Mouse (Mus musculus) spleen, postnatal 10 days (tissue): ENCODE results near the gene Esrra.

Experiments used
- DNase-seq, 2 experiments: peaks; one replicate each; pipeline ENCODE4 v3.0.0; 2021 to 2022; ENCODE audit warnings: low spot score in 2 of 2

The Esrra gene

DNA sequence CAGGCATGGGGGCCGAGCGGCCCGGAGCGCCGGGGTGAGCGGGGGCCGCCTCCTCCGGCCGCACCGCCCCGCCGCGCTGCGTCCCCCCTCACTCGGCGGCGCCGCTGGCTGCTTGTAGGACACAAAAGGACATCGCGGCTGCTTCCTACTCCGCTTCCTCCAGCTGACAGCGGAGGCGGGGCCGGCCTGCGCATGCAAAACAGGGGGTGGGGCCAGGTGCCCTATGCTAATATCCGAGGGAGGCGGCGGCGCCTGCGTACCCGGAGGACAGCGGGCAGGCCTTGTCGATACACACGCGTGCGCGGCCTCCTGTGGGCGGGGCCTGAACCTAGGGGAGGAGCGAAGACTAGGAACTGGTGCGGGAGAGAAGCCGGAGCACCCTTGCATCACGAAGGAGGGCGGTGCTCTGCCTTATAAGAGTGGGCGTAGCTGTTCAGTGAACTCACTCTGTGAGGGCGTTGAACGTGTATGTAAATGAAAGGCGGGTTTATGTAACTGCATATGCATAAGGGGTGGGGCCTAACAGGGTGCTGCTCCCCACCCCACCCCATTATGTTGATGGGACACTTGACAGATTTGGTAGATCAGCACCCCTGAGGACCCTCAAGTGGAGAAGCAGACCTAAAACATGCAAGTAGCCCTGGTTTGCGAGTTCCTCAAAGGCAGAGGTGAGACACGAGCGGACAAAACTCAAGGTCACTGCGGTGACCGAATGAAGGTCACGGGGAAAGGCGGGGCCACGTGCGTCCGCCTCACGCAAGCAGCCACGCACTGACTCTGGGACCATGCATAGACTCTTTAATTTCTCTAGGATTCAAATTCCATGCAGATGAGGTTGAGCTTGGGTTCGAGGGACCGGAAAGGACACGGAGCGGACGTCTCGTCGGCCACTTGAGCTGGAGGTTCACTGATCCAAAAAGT, at the start of gene Esrra:
Gene Esrra (minus strand): TSS at position 167 of the 921 bp plus-strand sequence.
- DNase-seq, result peak; percentile 99 to 100

DNA sequence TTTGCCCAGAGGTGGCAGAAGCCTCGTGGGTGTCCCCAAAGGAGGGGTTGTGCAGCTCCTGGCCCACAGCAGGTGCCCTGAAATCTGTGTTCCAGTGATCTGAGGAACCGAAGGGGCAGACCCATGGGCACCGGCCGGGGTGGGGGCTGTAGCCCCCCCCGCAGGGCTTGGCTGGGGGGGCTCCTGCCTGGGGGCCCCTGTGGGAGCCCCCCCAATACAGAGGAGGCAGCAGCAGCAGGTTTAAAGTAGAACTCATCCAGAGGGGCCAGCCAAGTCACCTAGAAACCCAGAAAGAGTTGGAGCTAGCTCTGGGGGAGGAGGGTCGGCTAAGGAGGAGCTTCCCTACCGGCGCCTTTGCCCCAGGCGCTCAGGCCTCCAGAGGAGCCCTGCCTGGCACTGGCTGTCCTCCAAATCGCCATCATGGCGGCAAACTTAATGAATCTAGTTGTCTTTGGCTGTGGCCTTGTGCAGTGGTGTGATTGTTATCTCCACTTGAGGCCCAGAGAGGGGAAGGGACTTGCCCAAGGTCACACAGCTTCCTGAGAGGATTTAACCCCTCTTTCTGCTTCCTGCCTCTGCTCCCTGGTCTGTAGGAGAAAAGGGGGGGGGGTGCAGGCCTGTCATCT, 49.0 kb upstream of the Esrra start:
- DNase-seq, result no peak

DNA sequence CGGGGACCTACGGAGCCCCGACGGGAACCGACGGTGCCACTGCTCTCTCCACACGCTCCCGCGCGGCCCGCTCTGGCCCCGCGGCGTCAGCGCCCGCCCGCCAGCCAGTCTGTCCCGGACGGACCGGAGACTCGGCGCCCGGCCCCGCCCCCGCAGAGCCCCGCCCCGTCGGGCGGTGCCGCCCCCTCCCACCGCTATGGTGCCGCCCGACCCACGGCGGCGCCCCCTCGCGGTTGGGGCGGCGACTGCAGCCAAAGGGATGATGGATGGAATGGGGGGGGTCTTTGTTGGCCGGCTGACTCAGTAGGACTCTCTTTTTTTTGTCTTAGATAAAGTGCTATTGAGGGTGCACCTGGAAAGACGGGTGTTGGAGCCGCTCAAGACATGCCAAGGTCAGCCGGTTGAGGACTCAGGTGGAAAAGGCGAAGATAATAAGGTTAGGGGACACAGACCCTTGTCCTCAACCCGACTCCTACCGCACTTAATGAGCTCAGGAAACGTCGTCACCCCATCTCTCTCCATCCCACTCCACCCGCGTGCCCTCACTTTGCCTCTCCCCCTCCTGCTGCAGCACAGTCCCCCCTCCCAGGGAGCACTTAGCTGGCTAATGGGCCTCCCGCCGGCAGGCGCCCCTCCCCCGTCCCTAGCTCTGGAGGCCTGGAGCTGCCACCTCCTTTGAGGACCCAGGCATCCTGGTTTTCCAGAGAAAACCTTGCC, 48.2 kb upstream of the Esrra start:
- DNase-seq, result peak; percentile 70 to 82

DNA sequence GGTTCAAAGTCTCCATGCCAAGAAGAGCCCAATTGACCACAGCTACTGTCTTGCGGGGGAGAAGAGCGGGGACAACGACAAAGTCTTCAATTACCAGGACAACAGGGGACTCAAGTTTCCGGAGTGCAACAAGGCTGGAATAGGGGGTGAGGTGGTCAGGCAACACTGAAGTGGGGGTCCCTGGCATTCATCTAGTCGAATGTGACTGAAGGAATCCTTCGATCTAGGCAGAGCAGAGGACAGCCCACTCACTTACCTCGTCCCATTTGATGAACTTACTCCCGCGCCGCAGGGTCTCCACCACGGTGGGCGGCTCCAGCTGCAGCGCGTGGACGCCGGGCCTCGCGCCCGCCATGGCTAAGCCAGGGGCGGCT, 47.7 kb upstream of the Esrra start:
- no peak for DNase-seq

DNA sequence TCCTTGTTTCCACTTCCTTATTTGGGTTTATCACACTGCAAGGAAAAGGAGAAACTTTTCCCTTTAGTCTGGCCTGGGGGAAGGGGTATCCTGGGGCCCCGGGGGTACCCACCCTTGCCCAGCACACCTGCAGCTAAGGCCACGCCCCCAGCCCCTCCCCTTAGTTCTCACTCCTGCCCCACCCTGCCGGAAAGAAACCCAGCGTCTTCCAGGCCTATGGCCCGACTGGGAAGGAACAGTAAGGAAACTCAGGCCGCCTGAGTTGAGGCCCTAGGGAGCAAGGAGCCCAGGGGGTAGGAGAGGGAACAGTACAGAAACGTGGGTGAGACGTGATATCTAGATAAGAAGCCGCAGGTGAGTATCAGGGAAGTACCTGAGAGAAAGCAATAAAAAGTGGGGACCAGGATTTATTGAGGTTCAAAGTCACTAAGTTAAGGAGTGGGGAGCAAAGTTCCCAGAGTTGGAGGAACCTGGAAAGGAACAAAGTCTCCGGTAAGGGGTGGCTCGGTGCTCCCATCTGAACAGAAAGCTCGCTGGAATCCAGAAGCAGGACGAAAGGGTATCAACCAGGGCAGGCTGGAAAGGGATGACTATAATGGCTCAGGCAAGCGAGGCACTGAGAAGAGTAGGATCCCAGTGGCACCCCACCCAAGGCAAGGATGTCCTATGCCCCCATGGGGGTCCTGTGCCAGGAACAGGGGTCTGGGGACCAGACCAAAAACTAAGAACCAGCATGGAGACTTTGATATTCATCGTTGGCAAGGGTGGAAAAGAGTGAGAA, 47.1 kb upstream of the Esrra start:
- DNase-seq, result no peak

DNA sequence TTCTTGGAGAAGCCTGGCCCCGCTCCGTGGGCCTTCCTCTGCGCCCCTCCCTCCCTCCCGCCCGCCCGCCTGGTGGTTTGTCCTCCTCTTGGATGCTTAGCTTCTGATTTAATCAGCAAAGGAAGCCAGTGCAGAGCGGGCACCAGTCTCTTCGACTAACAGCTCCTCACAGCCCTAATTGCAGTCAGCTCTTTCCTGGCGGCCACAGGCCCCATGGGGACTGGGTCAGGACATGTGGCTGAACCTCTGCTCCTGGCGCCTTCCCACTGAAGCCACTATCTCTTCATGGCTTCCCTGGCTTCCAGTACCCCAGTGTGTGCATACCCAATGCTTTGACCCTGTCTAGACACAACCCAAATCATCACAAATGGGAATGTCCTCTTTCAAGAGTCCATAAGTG, 34.8 kb upstream of the Esrra start:
- no peak for DNase-seq

DNA sequence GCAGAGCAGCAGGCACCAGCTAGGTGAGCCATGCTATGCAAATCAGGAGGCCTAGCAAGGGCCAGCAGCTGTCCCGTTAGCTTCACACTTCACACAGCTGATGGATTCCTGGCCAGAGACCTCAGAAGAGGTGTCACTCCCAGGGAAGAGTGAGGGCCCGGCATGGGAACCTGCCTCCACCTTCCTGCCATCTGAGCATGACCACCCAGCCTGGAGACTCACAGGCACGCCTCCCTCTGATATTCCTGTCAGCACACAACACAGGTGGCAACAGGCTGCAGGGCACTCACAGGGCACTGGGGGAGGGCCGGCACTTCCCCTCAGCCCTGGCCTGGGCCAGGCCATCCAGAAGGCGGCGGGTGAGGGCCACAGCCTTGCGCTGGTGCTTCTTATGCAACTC, 33.8 kb upstream of the Esrra start:
- DNase-seq, result no peak

DNA sequence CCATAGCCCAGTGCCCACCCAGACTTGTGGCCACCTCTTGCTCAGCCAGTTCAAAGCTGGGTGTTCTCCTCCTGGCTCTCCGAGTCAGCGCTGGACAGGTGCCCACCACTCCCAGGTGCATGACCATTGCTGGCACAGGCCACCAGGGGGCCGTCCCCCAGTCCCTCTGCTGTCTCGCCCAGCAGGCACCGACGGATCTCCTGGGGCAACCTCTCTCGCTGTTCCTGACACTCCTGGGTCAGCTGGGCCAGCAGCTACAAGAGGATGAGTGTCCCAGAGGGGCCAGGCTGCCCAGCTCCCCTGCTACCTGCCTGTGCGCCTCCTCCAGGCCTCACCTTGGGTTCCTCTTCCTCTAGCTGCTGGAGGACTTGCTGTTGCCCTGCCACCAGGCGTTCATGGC, 32.4 kb upstream of the Esrra start:
- DNase-seq, result peak in 1 of 2 experiments; percentile 61

DNA sequence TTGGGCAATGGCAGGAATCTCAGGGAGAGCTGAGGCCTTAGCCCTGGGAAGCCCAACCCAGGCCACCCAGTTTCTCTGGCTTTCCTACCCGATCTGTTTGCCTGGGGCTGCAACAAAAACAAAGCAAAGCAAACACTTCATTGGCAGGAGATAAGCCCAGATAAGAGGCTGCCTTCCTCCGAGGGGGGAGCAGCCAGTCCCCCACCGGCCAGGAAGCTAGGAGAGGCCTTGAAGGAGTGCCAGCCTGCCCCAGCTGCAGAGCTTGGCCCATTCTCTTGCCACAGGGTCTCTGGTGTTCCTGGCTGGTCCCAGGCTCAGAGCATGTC, 31.1 kb upstream of the Esrra start:
- DNase-seq, result no peak

DNA sequence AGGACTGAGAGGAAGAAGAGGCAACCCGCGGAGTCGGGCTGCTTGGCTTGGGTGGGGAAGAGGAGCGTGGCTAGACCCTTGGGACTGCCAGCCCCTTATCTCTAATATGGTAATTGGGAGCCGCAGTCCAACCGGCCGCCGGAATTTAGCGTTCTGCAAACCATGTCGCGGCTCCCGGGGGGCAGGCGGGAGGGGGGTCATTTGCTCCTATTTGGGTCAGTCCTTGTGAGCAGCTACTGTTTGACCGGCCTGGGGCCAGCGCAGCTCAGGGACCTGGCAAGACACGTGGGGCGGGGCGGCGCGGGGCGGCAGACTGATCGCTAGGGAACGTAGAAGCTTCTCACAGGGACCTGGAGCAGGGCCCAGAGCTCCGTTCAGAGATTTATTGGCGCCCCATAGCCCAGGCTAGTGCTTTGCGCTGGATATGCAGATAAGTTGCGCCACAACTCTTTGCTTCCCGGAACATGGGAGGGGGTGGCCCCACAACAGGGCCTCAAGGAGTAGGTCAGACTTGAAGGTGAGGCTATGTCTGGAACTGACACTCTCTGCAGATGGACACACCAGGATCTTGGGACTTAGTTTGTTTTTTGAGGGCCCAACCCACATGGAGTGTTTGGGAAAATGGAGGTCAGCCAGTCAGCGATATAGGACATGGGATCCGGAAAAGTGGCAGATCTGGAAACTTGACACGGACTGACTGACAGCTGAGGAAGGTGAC, 30.5 kb upstream of the Esrra start:
- DNase-seq, result peak; percentile 66 to 73

DNA sequence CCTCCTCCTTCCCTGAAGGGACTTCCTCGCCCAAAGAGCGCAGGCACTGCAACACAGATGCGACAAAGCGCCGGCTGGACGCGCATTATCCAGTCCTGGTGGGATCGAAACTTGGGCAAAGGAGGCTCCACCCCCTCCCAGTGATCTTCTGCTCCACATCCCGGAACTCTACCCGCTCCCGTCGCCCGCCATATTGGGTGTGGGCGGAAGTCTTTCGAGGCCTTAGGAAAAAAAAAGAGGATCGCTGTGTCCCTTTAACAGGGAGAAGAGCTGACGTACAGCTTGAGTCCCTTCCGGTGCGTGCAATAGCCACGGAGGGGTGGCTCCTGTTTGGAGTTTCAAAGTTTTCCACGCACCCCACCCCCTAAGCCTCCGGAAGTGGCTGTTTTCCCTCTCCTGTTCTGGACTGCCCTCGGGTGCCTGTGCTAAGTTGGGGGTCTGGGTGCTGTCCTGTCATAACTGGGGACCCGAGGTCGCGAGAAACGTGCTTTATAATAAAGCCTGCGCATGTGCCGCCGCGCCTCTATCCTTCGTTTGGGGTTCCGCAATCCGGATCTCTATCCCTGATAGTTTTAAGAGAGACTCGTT, 29.9 kb upstream of the Esrra start:
- DNase-seq, result peak; percentile 69 to 82

DNA sequence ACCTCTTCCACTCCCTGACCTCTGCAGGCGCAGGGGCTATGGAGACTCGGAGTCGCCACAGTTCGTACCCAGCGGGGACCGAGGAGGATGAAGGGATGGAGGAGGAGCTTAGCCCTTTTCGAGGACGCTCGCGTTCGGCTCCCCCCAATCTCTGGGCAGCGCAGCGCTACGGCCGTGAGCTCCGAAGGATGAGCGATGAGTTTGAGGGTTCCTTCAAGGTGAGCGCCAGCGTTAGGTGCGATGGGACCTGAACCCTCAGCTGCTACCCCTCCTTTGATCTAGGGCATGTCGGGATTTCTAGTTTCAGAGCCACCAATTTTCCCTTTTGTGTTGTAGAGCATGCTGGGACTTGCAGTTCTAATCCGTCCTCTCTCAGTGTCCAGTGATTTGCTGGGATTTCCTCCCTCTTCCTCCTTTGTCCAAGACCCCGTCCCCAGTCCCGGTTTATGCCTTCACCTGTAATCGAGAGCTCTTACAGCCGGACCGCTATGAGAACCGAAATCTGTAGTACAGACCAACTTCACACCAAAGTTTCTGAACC, 29.1 kb upstream of the Esrra start:
- DNase-seq, result no peak

DNA sequence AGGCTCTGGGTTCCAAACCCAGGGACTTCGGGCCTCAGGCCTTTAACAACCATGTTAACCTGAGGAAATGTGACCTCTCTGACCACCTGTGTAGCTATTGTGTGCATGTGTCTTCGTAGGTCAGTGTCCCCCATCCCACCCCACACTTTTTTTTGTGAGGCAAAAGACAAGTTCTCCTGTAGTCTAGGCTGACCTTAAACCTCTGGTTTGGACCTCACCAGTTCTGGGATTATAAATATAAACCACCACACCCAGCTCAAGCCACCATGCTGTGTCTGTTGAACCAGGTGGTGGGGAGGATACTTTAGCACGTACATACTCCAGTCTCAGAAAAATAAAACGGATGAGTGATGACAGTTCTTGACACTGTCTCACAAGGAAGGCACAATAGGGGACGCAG, 28.3 kb upstream of the Esrra start:
- DNase-seq, result no peak

DNA sequence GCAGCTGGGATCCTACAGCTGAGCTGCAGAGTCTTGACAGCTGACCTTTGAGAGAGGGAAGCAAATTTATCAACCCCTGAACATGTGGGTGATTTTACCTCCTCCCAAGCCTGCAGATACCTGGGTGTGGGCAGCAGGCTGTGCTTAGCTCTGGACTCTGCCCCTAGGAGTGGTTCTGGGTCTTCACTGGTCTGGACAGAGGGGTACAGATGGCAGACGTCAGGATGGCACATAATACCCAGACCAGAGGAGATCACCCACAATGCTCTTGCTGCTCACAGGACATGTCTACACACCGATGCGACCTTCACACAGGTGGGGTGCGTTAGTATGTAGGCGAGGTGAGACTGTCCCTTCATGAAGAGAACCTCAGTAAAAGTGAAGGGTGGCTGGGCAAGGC, 27.9 kb upstream of the Esrra start:
- no peak for DNase-seq

DNA sequence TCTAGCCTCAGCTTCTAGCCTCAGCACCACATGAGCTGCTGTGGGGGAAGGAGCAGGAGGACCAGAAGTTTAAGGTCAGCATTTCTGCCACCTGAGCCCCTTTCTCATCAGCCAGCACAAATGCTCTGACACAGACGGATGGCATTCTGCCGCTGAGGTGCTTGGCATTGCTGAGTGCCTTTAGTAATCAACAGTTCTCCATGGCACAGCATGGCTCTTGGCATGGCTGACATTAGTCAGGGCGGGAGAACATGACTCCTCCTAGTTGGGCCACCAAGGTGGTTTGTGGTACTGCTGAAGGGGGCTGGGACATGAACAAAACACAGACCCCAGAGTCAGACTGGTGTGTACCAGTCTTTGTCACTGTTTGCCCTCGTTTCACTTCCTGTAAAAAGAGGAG, 26.6 kb upstream of the Esrra start:
- DNase-seq, result no peak

DNA sequence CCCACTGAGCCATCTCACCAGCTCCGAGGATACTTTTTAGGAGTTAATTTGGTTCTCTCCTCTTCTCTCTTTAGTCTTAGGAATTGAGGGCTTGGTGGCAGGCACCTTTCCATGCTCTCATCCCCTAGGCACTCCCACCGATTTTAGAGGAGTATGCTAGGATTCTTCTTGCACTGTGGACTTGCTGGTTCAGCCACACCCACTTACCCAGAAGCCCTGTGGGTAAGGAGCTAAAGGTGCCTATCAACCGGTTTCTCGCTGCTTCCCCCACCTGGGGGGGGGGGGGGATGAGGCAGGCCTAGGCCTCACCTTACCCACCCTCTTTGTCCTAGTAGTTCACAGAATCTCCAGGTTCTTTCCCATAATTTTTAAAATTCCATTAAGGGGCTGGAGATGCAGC, 26.1 kb upstream of the Esrra start:
- no peak for DNase-seq

DNA sequence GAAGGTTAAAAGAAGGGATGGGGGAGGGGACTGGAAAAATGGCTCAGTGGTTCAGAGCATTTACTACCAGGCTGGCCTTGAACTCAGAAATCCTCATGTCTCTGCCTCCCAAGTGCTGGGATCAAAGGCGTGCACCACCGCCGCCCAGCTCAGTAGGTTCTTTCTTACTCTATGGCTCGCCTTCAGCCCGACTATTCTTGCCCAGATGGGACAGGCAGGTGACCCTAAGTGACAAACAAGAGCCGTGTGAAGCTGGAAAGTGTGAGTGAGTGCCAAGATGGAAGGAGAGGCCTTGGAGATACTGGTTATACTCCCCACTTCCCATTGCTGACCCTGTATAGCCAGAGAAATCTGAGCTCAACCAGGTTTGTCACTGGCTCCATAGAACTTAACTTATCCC, 22.1 kb upstream of the Esrra start:
- no peak for DNase-seq

DNA sequence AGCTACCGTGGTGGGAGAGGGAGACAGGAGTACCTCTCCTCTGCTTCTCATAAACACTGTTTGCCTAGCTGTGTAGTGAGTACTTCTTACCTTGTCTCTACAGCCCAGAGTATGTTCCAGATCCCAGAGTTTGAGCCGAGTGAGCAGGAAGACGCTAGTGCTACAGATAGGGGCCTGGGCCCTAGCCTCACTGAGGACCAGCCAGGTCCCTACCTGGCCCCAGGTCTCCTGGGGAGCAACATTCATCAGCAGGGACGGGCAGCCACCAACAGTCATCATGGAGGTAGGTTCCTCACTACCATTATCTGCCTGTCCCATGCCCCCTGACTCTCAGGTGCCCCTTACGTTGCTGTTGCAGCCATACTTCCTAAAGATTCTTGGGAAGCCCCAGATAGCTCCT, 21.2 kb upstream of the Esrra start:
- no peak for DNase-seq

DNA sequence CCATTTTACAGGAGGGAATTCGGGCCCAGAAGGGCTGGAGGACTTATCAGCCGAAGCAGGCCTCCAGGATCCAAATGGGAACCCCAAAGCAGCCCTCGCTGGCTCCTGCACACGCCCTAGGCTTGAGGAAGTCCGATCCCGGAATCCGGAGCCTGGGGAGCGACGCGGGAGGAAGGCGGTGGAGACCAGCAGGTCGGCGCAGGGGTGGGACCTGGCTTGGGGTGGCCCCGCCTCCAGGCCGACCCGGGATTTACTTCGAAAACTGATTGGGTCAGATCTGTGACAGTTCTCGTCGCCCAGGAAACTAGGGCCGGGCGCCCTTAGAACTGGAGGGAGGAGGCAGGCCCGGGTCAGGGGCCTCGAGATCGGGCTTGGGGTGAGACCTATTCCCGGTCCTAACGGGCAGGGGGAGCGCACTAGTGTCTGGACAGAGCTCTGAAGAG, 20.7 kb upstream of the Esrra start, which contains the start of gene Gpr137:
Gene Gpr137 (minus strand): TSS at position 232 of the 443 bp plus-strand sequence.
- DNase-seq, result peak; percentile 87 to 93
